Mouse (Mus musculus): Measurements from ENCODE around the gene Clec18a. TPM values are rescaled to one million over a fixed set of nuclear protein-coding genes. Genes with fewer than 3 reads are reported as not detected.
A peak's percentile ranks its signal among the peaks of the same experiment; 100 is the strongest.
"Not testable (repeated sequence)": the region's sequence is repeated elsewhere in the genome, so short reads cannot be mapped to it uniquely, and the experiment has no call there.

The Clec18a gene
- polyA plus RNA-seq (2015; fragmentation: Nextera tagmentation; extraction: Ambion mirVana), result 0.52 and 0.92 TPM in 2 replicates

DNA sequence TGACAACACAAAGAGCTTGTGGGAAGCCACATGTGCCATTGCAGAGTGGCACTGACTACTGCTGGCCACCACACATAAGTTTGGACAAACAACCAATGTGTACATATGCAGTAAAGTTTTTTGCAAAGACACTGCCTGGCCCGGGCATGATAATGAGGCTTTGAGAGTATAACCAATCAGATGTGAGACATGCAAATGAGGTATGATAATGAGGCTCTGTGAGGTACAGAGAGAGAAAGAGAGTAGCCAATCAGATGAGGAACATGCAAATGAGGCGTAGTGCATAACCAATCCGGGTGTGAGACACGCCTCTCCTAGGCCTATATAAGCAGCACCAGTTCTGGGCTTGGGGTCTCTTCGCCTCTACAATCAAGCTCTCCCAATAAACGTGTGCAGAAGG is at the start of gene Clec18a:
Clec18a (minus strand) TSS at position 101 of the 400 bp plus-strand sequence.
- H3K4me2 ChIP-seq; H3K9me3 ChIP-seq; H3K27me3 ChIP-seq; H3K36me3 ChIP-seq; ATAC-seq (ENCODE audit: low FRiP score, low read depth); H3K4me3 ChIP-seq; H3K27ac ChIP-seq (replicated peaks); H3K9ac ChIP-seq: not testable (repeated sequence)
- 93% methylated on average over 5 of the region's 6 CpGs for WGBS
- peaks cover 23% of the 10 kb centered on the region for H3K4me1 ChIP-seq (replicated peaks)

DNA sequence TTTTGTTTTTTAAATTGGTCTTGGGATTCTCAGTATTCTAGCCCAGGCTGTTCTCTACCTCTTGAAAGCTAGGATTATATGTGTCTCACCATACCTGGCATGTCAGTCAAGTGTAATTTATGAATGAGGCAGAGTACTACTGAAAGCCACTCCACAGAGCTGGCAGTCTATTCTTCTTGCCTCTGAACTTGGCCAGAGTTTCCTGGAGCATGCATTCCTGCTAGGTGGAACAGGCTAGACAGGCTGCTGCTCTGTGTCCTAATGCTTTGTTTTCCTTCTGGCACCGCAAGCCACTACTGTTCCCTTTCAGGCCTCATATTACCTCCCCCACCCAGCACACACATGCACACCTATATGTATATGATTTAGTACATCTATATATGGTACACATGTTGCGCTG is 38.5 kb upstream of the Clec18a start:
- H3K4me1 ChIP-seq (replicated peaks), result no peaks in the 10 kb centered on the region
- H3K27me3 ChIP-seq, result no peaks in the 10 kb centered on the region
- peaks cover 68% of the 10 kb centered on the region for H3K36me3 ChIP-seq
- H3K4me2 ChIP-seq, result no peak overlapping the region
- no peak overlapping the region for H3K9ac ChIP-seq
- ATAC-seq (ENCODE audit: low FRiP score, low read depth), result no peak
- H3K4me3 ChIP-seq, result no peak overlapping the region
- no peak overlapping the region for H3K27ac ChIP-seq (replicated peaks)
- 95% methylated on average over 2 of the region's 2 CpGs for WGBS
- no peaks in the 10 kb centered on the region for H3K9me3 ChIP-seq

DNA sequence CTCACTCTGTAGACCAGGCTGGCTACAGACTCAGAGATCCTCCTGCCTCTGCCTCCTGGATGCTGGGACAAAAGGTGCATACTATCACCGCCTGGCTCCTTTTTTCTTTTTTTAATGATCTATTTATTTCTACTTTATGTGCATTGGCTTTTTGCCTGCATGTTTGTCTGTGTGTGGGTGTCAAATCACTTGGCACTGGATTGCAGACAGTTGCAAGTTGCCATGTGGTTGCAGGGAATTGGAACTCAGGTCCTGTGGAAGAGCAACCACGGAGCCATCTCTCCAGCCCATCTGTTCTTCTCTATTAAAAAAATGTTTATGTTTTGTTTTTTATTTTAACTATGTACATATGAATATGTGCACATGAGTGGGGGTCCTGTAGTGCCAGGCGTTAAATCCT is 27.3 kb upstream of the Clec18a start:
- 96% methylated on average over 3 of the region's 3 CpGs for WGBS
- Histone ChIP-seq H3K4me3 (no peak overlapping the region), H3K27me3 (no peaks in the 10 kb centered on the region), H3K9ac (no peak overlapping the region), H3K27ac (replicated peaks) (no peak overlapping the region), H3K9me3 (no peaks in the 10 kb centered on the region), H3K36me3 (peaks cover 84% of the 10 kb centered on the region), H3K4me1 (replicated peaks) (no peaks in the 10 kb centered on the region), H3K4me2 (no peak overlapping the region)
- ATAC-seq (ENCODE audit: low FRiP score, low read depth), result no peak

DNA sequence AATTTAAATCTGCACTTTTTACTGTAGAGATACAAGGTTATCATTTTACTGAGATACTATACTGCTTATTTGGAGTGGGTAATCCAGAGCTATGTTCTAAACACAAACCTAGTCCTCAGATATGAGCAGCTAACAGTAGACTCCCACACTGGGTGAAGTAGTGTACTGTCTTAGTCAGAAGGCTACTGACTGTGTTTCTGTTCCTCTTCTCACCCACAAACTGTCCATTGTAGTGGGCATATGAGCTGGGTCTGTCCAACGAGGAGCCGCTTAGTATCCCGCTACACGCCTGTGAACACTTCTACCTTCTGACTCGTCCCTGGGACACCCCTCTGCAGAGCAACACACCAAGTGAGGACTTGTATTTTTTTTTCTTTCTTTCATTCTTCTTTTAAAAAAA is 22.7 kb upstream of the Clec18a start:
- no peak overlapping the region for H3K27ac ChIP-seq (replicated peaks)
- no peak for ATAC-seq (ENCODE audit: low FRiP score, low read depth)
- H3K27me3 ChIP-seq, result no peaks in the 10 kb centered on the region
- no peak overlapping the region for H3K9ac ChIP-seq
- H3K4me3 ChIP-seq, result no peak overlapping the region
- H3K36me3 ChIP-seq, result peaks cover 69% of the 10 kb centered on the region
- WGBS, result 98% methylated on average over 5 of the region's 5 CpGs
- H3K4me2 ChIP-seq, result no peak overlapping the region
- H3K9me3 ChIP-seq, result no peaks in the 10 kb centered on the region
- H3K4me1 ChIP-seq (replicated peaks), result no peaks in the 10 kb centered on the region

DNA sequence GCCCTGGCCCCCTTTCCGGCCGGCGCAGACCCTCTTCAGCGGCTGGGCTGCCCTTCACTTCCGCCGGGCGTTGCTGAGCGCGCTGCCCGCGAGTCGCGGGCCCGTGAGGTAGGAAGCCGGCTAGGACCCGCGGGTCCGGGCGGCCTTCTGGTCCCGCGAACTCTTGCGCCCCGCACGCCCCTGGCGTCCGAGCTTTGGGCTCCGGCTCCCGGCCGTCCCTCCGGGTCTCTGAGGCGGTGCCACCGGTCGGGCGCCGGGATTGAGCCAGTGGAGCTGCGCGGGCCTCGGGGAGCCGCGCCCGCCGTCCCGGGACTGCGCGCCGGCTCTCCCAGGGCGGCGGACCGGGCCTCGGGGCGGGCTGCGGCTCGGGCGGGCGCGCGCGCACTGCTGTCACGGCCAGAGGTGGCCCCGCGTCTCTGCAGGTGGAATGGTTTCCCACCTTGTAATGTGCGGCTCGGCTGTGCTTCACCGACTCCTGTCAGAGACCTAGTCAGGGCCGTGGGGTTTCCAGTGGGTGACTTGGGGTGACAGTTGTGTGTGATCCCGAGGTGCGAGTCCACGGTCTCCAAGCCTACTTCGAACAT is 2.6 kb upstream of the Clec18a start:
- under 1% methylated on average over 60 of the region's 69 CpGs for WGBS
- not testable (repeated sequence) for H3K27me3 ChIP-seq; ATAC-seq (ENCODE audit: low FRiP score, low read depth); H3K36me3 ChIP-seq; H3K9me3 ChIP-seq
- H3K4me2 ChIP-seq, result peak overlapping the region; percentile 70
- H3K4me3 ChIP-seq, result peak overlapping the region; percentile 75
- peak overlapping the region; percentile 65; the same call in 1 of the 2 replicates for H3K27ac ChIP-seq (replicated peaks)
- peaks cover 23% of the 10 kb centered on the region for H3K4me1 ChIP-seq (replicated peaks)
- peak overlapping the region; percentile 65 for H3K9ac ChIP-seq

DNA sequence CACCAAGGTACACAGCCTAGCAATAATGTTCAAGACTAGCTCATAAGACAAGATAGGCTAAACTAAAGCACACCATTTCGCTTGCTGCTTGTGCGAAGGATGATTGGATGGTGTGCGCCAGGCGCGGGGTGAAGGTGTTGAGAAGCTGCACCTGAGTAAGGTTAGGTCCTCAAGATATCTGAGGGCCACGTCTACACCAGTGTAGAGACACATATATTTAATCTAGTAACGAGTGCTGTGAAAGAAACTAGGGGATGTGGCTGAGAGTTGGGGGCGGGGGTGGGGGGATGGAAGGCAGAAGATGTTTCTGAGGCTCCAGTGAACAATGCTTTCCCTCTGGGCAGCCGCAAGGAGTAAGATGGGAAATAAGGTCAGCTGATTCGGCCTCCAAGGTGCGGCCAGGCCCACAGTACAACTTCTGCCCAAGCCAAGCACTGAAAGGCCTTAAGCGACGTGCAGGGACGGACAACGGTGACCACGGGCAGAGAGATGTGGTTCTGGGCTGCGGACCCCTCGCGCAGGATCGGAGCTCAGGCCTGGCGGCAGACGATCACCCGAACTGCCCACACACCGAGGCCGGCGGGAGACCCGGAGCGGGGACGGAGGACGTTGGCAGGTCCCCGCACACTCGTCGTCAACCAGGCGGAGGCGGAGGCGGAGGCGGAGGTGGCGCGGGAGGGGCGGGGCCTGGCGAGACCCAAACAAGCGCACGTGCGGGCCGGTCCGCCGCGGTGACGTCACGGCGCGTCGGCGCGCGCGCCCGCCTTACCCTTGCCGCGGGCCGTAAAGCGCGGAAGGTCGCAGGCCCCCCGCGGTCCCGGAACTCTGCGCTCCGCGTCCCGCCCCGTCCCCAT is 1.9 kb upstream of the Clec18a start, which contains the start of gene Pdpr:
Pdpr (plus strand) TSS at position 766 of the 854 bp plus-strand sequence.
- Histone ChIP-seq H3K4me1 (replicated peaks) (peaks cover 23% of the 10 kb centered on the region), H3K4me3 (peak within 1 kb of the TSS; percentile 75), H3K36me3 (no peaks in the 10 kb centered on the region), H3K9me3 (no peaks in the 10 kb centered on the region), H3K4me2 (peak within 1 kb of the TSS; percentile 70), H3K9ac (peak within 1 kb of the TSS; percentile 67), H3K27me3 (no peaks in the 10 kb centered on the region), H3K27ac (replicated peaks) (peak within 1 kb of the TSS; percentile 82)
- ATAC-seq (ENCODE audit: low FRiP score, low read depth), result peak; percentile 95
- WGBS, result 9% methylated on average over 37 of the region's 72 CpGs

DNA sequence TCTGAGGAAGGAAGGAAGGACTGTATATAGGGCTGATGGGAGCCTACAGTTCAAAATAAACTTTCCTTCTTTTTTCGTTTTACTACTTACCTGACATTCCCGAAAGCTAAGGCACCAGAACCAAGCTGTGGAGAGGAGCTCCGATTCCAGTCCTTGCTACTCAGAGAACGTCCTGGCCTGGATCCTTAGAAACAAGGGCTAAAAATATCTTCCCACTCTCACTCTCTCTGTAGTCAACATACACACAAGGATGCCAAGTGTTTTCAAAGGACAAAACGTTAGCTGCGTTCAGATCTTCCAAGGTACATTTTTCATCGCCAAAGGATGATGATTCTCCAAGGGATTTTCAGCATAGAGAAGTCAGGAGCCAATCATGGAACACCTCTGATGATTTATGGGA is 520 bp downstream of the Clec18a start:
- no peaks in the 10 kb centered on the region for H3K9me3 ChIP-seq
- H3K4me2 ChIP-seq, result no peak overlapping the region
- 86% methylated on average over 7 of the region's 7 CpGs for WGBS
- H3K36me3 ChIP-seq, result no peaks in the 10 kb centered on the region
- H3K27me3 ChIP-seq, result no peaks in the 10 kb centered on the region
- no peak overlapping the region for H3K9ac ChIP-seq
- ATAC-seq (ENCODE audit: low FRiP score, low read depth), result no peak
- H3K4me3 ChIP-seq, result no peak overlapping the region
- no peak overlapping the region for H3K27ac ChIP-seq (replicated peaks)
- H3K4me1 ChIP-seq (replicated peaks), result peaks cover 23% of the 10 kb centered on the region

DNA sequence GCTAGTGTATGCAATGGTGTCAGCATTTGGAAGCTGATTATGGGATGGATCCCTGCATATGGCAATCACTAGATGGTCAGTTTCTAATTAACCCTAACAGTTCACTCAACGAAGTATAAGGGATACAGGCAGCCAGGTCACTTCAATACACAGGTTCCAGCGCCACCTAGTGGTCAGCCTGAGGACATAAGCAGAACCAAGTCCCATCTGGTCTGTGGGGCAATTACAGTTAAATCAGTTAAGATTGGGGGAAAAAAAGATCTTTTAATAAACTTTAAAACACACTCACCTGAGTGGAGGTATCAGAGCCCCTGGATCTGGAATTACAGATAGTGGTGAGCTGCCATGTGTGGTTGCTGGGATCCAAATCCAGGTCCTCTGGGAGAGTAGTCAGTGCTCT is 2.1 kb downstream of the Clec18a start:
- WGBS, result 0% methylated on average over 2 of the region's 2 CpGs
- H3K4me2 ChIP-seq, result no peak overlapping the region
- no peaks in the 10 kb centered on the region for H3K27me3 ChIP-seq
- H3K27ac ChIP-seq (replicated peaks), result no peak overlapping the region
- no peak for ATAC-seq (ENCODE audit: low FRiP score, low read depth)
- H3K9ac ChIP-seq, result no peak overlapping the region
- no peak overlapping the region for H3K4me3 ChIP-seq
- no peaks in the 10 kb centered on the region for H3K36me3 ChIP-seq
- H3K9me3 ChIP-seq, result no peaks in the 10 kb centered on the region
- H3K4me1 ChIP-seq (replicated peaks), result peaks cover 8% of the 10 kb centered on the region

DNA sequence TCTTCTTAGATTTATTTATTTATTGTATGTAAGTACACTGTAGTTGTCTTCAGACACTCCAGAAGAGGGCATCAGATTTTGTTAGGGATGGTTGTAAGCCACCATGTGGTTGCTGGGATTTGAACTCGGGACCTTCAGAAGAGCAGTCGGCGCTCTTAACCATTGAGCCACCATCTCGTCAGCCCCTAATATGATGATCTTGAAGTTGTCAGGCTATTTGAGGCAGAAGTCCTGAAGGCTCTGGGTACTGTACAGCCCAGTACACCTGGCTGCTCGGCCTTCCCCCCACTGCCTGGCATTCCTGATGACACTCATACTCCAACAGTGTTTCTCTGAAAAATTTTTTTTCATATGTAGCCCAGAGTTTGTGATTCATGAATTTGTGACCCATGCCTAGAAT is 8.3 kb downstream of the Clec18a start:
- 88% methylated on average over 5 of the region's 5 CpGs for WGBS
- not testable (repeated sequence) for H3K27ac ChIP-seq (replicated peaks); H3K4me2 ChIP-seq; H3K9me3 ChIP-seq; H3K4me1 ChIP-seq (replicated peaks); H3K4me3 ChIP-seq; H3K36me3 ChIP-seq; H3K9ac ChIP-seq; ATAC-seq (ENCODE audit: low FRiP score, low read depth); H3K27me3 ChIP-seq

DNA sequence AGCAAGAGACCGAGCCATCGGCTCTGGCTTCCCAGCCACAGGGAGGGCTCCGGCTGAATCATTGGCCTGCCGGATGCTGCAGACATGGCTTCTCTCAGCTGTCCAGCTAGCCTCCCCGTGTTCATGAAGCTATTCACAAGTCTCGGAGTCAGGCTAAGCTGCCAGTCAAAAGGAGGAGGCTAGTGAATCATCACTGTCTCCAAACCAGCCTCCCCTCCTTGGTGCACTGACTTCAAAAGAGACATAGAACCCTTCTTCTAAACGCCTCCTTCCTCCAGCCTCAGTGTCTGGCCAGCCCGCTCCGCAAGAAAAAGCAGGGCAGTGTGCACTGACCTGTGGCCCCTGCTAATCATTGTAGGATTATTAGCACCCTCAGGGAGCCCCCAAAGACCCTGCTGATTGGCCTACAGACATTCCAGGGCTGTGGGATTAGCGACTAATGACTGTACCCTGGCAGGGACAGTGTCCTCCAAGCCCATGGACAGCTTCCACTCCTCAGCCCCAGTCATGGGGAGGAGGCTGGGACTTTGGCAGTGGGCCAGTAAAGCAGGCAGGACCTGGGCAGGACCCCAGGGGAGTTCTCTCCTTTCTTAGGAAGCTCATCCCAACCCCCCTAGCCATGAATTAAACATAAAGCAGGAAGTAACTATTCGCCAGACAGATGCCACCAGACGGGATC is 10.5 kb downstream of the Clec18a start:
- Histone ChIP-seq H3K36me3 (no peaks in the 10 kb centered on the region), H3K9me3 (no peaks in the 10 kb centered on the region), H3K27ac (replicated peaks) (no peak overlapping the region), H3K4me2 (no peak overlapping the region), H3K27me3 (no peaks in the 10 kb centered on the region), H3K4me1 (replicated peaks) (0 out of 2 replicates have a peak, but pooled peaks cover 6% of the 10 kb centered on the region), H3K4me3 (no peak overlapping the region), H3K9ac (no peak overlapping the region)
- no peak for ATAC-seq (ENCODE audit: low FRiP score, low read depth)
- 51% methylated on average over 12 of the region's 12 CpGs for WGBS

DNA sequence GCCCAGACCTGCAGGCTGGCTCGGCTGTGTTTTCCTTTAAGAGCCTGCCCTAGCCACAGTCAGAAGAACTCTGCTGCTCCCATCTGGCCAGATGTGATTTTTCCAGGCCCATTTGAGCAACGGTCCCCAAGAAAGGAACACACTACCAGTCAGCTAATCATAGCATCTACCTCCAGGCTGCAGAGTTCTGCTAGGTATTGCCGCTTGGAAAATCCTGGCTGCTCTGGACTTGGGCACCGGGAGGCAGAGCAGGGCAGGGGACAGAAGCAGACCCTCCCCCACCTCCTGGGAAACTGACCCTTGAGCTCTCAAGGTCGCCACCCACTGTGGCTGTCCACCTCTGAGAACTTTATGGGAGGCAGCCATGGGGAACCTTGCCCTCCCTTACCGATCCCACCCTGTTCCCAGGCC is 12.4 kb downstream of the Clec18a start:
- H3K27ac ChIP-seq (replicated peaks), result no peak overlapping the region
- H3K4me3 ChIP-seq, result no peak overlapping the region
- no peaks in the 10 kb centered on the region for H3K9me3 ChIP-seq
- no peak for ATAC-seq (ENCODE audit: low FRiP score, low read depth)
- H3K4me2 ChIP-seq, result no peak overlapping the region
- no peak overlapping the region for H3K9ac ChIP-seq
- H3K27me3 ChIP-seq, result no peaks in the 10 kb centered on the region
- WGBS, result 35% methylated on average over 6 of the region's 6 CpGs
- H3K36me3 ChIP-seq, result no peaks in the 10 kb centered on the region
- H3K4me1 ChIP-seq (replicated peaks), result 0 out of 2 replicates have a peak, but pooled peaks cover 6% of the 10 kb centered on the region

DNA sequence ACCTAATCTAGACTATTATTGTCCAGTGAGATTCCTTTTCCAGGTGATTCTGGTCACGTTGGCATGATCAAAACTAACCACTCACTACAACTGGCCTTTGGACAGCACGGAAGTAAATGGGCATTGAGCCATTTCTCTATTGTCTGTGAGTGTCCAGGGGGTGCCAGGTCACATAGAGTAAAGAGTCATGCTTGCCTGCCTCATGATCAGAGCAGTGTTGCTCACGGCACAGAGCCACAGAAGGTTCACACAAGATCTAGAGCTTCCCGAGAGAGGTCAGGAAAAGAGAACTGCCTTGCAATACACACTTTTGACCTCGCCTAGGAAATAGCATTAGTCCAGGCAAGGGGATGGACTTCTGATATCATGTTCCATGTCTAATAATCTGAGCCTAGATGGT is 12.8 kb downstream of the Clec18a start:
- Histone ChIP-seq H3K4me2 (no peak overlapping the region), H3K27me3 (no peaks in the 10 kb centered on the region), H3K9ac (no peak overlapping the region), H3K4me1 (replicated peaks) (0 out of 2 replicates have a peak, but pooled peaks cover 6% of the 10 kb centered on the region), H3K36me3 (no peaks in the 10 kb centered on the region), H3K27ac (replicated peaks) (no peak overlapping the region), H3K4me3 (no peak overlapping the region), H3K9me3 (no peaks in the 10 kb centered on the region)
- no peak for ATAC-seq (ENCODE audit: low FRiP score, low read depth)
- 66% methylated on average over 5 of the region's 5 CpGs for WGBS
